Mouse (Mus musculus) gonadal fat pad, adult 2 months (tissue): Measurements from ENCODE around the gene Gprin3. TPM values are rescaled to one million over a fixed set of nuclear protein-coding genes. Genes with fewer than 3 reads are reported as not detected.
"Not testable (repeated sequence)": the region's sequence is repeated elsewhere in the genome, so short reads cannot be mapped to it uniquely, and the experiment has no call there.

Experiments
- DNase-seq: peaks from one replicate; pipeline ENCODE4 v3.0.0-alpha.2; 2012; ENCODE audit warnings: low read depth
- polyA plus RNA-seq: library from polyadenylated mRNA; depleted of rRNA; stranded (reverse); fragments of >200 nt; gene quantifications from 2 replicates; pipeline ENCODE4 v1.2.3, GENCODE M21; 2012; rRNA removed

The Gprin3 gene
- polyA plus RNA-seq, 1 experiment = 0.61 TPM

GRCm38 (mm10) chr6:59351108-59351789 lies 74.8 kb downstream of the Gprin3 start:
- DNase-seq = no peak

DNA sequence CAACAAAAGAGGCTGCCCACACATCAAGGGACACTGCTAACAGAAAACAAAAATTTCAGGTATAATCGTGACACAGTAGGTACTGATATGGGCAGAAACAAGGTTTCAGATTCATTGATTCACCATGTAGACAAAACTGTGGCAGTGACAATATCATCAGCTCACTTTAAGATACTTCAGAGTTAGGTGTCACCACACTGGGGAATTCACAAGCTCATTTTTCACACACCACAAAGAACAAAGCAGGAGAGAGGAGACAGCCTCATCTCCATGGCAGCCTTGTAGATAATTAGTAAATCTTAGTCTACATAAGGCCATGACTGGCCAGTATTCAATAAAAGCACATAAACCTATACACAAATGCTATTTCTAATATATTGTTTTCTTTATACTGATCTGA lies 77.4 kb downstream of the Gprin3 start:
- no peak for DNase-seq

GRCm38 (mm10) chr6:59341146-59341545 lies 84.9 kb downstream of the Gprin3 start:
- DNase-seq = no peak

DNA sequence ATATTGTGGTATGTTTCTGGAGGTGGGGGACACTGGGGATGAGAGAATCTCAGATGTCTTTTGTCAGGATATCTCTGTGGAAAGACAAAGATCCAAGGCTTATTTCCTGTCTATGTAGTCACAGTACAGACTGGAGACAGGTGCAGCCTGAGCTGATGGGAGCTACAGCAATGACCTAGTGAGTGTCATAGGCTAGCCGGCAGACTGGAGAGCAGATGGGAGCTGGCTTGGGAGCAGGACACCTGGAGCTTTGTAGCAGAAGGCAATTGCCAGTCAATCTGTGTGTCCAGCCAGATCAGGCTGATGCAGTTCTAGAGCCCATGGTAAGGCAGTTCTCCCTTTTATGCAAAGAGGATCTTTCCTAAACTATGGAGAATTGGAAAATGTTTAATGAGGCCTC lies 97.8 kb downstream of the Gprin3 start:
- DNase-seq = no peak

- DNase-seq = no peak
Measured at GRCm38 (mm10) chr6:59315868-59316267, 110.2 kb downstream of the Gprin3 start.

DNA sequence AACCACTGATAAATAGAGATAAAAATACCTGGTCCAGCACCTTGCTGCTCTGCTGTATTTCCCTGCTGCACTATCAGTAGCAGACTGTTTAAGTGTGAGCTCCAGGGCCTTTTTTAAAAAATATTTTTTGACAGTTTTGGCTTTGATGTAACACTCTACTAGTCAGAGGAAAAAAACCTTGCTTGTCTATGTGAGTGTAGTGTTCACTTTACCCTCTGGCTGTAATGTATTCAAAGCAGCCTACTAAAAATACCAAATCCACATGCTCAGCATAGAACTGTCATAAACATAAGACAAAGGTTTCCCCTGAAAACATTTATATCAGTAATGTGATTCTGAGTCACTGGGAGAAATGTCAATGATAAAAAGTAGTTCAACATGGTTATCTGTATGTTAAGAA lies 111.0 kb downstream of the Gprin3 start:
- no peak for DNase-seq

DNA sequence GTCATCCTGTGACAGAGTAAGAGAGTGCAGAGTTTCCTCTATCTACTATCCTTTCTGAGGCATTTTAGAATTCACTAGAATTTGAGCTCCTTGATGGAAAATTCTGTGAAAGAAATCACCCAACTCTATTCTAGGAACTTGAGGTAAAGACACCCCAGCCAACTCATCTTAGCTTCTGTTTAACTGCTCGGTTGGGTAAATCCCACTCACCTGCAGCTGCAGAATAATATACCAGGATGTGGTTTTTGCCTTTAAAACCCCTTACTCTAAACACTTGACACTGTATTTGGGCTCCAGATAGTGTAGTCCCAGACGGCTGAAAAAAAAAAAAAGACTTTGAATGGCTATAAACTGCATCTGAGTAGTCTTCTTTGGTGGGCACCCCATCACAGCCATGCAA lies 112.9 kb downstream of the Gprin3 start:
- no peak for DNase-seq

DNA sequence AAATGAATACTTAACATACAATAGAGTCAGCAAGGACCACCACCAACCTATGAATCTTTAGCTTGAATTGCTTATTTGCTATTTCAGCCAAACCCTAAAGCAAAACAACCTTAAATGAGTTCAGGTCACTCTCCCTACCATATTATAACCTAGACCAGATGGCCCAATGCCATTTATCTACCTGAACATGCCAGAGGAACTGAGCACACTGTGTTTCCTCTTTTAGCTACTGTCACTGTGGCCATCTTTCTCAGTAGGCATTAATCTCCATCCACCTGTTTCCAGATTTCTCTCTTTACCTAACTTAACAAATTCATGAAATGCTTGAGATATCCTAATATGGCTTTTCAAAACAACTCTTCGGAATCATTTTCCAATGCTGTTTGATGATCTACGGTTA lies 114.9 kb downstream of the Gprin3 start:
- DNase-seq = no peak

DNA sequence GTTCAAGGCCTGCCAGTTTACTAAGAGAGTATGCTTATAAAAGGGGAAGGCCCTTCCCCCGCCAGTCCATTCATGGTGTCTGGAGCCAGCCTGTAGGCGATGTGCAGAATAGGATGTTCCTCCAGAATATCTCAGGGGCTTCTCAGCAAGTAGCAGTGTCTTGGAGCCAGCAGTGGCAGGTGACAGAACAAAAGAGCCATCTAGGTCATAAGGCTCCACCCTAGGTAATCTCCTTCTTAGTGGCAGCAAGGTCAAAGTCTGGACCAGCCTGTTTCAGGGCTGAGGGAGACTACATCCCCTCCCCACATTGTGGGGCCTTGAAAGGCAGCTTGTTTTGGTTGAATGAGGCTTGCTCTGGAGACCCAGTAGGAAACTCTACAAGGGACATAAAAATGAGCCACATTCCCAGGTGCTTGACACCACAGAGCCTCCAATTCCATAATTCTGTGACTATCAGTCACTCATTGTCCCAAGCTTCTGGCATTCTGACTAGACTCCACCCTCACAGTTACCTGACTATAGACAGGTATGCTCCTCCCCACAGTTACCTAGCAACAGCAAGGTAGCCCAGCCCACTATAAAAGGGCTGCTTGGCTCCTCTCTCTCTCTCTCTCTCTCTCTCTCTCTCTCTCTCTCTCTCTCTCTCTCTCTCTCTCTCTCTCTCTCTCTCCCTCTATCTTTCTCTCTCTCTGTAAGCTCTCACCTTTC lies 121.7 kb downstream of the Gprin3 start:
- DNase-seq = not testable (repeated sequence)

GRCm38 (mm10) chr6:59303031-59303430 lies 123.1 kb downstream of the Gprin3 start:
- no peak for DNase-seq

Other genes with a start within 250 kb of the Gprin3 start
- 3.6 and 4.0 TPM in 2 replicates for gene Tigd2, start 217.4 kb downstream of the Gprin3 start, polyA plus RNA-seq